Mouse (Mus musculus): ENCODE data around the gene Cct7.

The Cct7 gene

DNA sequence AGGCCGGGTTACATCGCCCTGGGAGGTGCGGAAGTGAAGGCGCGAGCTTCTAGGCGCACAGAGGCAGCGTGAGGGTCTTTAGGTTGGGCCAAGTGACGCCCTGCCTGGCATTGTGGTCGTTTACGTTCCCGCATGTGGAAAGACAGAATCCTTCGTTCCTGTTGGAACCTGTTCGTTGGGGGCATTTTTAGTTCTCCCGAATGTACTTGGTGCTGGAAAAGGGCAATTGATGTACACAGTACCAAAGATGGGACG lies 1.0 kb downstream of the Cct7 start:
- CTCF ChIA-PET, result interaction anchor here (0.6 kb wide), 1 partner anchor 173 kb away, joined by 4 read pairs; no protein-coding TSS in a partner anchor

DNA sequence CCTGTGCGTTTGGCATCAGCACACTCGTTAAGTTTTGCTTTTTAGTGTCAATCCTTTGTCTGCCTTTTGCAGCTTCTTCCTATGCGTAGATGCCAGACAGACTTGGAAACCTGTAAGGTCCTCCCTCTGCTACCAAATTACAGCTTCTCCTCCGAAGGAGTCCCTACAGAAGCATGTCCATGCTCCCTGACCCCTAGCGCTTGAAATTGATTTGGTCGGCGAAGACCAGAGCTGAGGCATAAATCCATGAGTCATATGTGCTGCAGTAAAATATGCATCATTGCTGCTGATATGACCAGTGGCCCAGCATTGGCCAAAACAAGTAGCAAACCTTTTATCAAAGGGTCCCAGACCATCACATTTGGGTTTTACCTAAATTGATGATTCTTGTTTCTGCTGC lies 1.5 kb downstream of the Cct7 start:
- CTCF ChIA-PET, result interaction anchor here (0.6 kb wide), 1 partner anchor 174 kb away, joined by 4 read pairs; no protein-coding TSS in a partner anchor

DNA sequence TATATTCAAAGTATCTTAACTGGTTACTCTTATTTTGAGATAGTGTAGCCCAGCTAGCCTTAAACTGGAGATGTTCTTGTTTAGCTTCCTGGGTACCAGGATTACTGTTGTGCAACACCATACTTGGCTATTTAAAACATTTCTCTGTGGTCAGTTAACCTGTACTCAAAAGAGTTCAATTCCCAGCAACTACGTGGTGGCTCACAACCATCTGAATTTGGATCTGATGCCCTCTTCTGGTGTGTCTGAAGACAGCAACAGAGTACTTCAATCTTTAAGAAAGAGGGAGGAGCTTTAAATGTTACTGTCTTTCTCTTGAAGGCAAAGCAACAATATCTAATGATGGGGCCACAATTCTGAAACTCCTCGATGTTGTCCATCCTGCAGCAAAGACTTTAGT lies 8.3 kb downstream of the Cct7 start:
- CTCF ChIA-PET, result interaction anchor here (0.5 kb wide), 1 partner anchor 1697 kb away, joined by 3 read pairs; no protein-coding TSS in a partner anchor

DNA sequence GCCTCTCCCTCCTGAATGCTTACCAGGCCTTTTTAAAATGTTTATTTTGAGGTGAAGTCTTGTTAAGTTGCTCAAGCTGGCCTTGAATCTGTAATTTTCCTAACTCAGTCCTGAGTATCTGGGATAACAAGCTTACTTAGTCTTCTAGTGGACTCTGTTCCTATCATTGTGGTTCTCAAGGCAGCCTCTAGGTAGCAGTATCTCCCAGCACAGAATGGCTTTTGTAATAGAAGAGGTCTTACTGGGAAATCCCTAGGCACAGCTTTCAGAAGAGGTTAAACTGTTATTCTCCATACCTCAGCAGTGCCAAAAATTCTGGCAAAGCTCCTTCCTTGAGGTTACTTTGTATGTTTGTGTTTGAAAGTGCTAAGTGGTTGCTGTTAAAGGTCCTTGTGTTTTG lies 14.1 kb downstream of the Cct7 start:
- CTCF ChIA-PET, result interaction anchor here (0.6 kb wide), 1 partner anchor 45 kb away, joined by 3 read pairs; no protein-coding TSS in a partner anchor

DNA sequence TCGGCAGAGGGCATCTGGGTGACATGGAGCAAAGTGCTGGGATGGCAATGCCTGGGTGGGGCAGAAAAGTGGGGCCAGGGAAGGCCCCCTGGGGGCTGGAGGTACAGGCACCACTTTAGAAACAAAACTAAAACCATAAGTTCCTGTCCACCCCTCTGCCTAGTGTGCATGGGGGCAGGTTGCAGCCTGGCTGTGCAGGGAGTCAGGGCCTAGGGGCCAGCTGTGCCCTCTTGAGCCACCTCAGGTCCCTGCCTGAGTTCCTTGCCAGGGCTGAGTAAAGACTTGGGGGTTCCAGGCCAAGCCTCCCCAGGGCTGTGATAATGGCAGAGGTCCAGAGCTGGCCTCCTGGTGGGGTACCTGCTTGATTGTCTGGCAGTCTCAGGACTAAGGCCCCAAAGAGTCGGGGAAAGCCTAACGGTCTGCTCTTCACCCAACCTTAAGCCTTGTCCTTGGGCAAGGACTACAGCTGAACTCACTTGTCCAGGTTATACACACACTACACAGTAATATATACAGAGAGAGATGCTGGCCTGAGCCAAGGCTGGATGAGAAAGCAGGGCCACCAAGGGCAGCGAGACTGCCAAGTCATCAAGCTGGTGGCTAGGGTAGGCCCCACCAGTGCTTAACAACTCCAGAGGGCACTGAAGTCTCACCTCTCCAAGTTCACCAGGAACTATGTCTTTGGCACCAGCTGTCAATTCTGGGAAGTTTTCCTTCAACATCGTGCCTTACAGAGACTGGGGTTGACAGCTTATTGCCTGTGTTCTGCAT lies 18.5 kb downstream of the Cct7 start:
- CTCF ChIA-PET, result no interaction called here

DNA sequence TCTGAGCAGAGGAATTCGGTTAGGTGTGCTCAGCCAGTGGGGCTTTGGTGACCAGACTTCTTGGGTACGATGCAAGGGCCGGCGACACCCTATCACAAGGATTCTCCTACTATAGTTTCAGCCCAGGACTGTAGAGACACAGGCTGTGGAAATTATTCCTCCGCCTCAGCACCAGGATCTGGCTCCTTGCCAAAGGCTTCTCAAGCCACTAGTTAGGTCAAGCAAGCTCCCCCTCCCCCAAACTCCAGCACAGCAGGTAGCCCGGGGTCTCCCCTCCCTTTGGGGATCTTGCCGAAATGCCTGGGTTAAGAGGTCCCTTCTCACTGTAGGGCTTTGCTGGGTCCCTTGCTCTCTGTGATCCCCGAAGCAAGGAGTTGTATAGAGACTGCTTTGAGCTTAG lies 20.6 kb downstream of the Cct7 start:
- CTCF ChIA-PET, result no interaction called here

DNA sequence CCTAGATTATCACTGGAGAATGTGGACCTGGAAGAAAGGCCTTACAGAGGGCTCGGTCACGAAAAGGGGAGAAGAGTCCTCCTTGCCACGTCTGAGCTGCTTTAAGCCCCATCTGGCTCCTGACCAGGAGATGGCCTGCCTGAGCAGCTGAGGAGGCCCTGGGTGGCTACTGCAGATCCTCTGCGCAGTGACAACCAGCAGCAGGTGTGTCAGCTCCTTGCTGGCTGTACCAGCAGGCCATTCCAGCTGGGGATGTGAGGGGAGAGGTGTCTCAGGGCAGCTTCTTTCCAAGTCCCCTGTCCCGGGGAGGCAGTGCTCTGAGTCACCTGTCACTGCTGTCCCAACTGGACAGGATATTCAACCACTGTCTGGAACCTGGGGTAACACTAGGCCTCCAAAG lies 21.2 kb downstream of the Cct7 start:
- CTCF ChIA-PET, result no interaction called here

DNA sequence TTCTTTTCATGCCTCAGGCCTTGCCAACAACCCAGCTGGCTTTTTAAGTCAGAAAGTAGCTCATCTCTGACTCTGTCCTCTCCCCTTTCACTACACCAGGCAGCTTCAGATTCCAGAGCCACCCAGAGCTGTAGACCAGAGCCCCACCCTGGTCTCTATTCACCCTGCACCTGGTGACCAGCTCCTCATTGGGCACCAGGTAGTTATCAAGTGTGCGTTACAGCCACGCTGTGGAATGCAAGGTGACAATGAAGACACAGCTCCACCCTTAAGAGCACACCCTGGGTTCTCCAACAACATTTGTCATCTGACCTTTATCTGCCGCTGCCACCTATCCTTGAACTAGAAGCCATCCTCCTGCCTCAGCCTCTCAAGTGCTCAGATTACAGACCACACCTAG lies 24.3 kb downstream of the Cct7 start:
- CTCF ChIA-PET, result no interaction called here

DNA sequence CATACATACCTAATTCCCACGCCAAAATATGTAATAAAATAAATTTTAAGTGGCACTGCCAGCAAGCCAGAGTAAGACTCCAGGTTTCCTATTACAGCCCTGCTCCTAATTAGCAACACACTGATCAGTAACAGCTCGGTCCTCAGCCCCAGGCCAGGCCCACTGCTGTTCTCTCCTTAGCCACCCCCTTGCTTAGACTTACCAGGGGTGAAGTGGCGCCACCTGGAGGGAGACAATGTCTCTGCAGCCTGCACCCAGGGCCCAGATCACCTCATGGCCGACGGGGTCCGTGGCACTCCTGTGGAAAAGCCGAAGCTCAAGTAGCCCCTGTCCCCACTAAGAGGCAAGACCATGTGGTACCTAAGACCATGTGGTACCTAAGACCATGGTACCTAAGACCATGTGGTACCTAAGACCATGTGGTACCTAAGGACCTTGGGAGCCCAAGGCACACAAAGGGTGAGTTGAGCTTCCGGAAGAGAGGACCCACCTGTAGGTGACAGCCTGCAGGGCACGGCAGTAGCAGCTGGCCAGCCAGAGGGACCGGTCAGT lies 26.1 kb downstream of the Cct7 start:
- CTCF ChIA-PET, result no interaction called here

DNA sequence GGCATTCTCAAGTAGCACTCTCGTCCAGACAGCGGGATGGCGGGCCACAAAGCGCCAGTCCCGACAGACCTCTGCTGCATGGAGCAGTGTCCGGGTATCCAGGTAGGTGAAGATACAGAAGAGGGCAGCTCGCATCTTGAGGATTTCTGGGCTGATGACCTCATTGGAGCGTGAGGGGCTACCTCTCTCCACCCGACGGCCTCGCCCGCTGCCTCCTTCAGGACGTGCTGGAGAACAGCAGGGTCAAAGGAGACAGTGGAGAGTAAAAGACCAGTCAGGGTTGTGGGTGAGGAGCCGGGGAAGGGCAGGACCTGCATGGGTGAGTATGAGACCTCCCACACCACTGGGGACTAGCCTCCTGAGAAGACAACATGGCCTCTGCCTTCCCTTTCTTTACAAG lies 27.1 kb downstream of the Cct7 start:
- CTCF ChIA-PET, result no interaction called here

DNA sequence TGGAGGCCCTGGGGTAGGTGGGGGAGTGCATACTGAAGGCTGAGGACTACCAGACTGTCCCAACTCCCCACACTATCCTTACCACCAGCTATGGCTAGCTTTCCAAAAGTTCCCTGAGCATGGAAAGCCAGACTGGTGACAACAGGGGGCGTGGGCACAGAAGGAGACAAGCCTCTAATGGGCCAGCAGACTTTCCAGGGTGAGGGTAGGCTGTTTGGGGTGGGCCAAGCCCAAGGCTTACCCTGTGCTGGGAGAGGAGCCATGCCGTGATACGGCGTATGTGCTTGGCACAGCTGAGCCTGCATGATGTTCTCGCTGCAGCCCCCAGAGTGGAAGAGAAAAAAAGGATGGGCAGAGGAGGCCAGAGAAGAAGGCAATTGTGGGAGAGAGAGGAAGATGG lies 28.7 kb downstream of the Cct7 start:
- CTCF ChIA-PET, result no interaction called here

DNA sequence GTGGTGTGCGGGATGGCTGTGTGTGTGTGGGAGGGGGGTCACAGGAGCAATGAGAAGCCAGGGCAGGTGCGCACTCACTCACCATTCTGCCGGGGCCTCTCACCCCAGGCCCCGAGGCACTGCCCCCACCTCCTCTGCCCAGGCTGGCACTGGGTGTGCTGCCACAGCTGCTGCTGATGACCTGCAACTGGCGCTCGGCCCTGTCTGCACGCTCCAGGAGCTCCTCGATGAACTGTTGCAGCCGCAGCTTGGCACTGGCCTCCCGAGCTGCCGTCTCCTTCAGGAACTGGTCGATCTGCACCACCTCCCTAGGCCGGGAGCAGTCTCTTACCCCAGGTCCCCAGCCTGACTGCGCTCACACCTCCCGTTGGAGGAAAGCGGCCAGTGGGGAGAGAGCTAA lies 29.4 kb downstream of the Cct7 start:
- CTCF ChIA-PET, result no interaction called here

DNA sequence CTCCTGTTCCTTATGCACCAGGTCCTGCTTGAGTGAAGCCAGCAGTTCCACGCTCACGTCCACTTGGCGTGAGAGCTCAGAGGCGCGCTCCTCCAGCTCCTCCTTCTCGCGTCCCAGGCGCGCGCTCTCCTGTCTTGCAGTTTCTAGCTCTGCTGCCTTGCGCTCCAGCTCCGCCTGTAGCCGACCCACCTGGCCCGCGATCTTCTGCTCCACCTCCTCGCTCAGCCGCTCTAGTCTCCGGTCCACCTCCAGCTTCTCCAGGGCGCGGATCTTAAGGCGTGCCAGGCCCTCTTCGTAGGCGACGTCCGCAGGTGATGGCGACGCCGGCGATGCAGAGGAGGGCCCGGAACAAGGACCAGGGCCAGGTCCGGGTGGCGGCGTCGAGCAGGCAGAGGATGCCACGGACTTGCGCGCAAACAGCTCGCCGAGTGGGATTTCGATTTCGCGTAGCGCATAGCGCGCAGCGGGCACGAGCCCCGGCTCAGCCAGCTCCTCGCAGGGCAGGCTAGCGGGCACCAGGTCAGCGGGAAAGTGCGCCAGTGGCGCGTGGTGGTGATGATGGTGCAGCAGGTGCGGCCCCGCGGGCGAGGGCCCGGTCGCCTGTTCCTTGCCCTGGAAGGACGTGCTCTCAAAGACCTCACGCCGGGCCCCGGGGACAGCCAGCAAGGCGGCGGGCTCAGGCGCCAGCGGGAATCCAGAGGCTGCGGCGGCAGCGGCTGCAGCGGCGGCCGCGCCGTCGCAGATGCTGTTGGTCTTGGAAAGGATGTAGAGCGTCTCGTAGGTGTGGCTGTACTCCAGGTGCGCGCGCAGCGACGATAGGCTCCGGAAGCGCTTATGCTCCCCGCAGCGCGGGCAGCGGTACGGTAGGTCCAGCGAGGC lies 32.8 kb downstream of the Cct7 start:
- CTCF ChIA-PET, result no interaction called here

DNA sequence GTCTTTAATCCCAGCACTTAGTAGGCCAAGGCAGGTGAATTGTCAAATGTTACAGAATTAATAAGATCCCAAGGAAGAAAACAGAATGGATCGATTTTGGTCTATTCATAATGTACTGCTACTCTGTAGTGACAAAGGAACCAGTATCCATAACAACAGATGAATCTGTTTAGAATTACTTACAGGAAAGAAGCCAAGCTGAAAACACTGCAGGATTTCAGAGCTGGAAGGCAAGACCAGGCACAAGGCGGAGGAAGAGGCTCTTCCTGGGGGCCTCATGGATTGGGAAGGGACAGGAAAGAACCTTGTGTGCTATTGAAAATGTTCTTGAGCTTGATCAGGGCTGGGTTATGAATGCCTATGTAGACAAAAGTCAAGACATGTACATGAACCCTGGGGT lies 34.4 kb downstream of the Cct7 start:
- CTCF ChIA-PET, result no interaction called here

DNA sequence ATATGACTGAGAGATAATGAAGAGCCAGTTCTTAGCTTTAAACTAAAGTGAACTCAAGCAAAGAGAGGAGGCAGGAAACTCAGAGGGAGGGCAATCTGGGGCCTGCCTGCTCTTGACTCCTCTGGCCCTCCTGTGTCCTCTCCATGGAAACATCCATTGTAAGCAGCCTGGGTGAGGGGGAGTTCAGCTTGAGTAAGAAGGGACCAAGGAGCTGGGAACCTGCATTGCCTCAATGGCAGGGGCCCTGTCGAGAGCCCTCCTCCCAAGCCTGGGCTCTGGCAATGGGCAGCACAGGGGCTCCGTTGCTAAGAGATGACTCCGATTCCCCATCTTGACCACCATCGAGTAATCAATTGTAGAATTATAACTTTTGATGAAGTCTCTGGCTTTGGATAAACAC lies 37.2 kb downstream of the Cct7 start:
- CTCF ChIA-PET, result no interaction called here

DNA sequence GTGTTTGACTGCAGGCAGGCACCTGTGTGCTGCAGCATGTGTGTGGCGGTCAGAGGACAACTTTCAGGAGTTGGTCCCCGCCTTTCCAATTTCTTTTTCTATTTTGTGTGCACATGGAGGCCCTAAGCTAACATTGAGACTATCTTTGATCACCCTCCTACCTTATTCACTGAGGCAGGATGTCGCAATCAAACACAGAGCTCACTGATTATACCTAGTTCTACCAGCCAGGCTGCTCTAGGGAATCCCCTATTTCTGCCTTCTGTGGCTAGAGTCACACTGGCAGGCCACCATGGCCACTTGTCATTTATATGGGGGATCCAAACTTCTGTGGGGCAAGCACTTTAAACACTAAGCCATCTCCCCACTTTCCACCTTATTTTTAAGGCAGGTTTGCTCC lies 38.4 kb downstream of the Cct7 start:
- CTCF ChIA-PET, result no interaction called here

DNA sequence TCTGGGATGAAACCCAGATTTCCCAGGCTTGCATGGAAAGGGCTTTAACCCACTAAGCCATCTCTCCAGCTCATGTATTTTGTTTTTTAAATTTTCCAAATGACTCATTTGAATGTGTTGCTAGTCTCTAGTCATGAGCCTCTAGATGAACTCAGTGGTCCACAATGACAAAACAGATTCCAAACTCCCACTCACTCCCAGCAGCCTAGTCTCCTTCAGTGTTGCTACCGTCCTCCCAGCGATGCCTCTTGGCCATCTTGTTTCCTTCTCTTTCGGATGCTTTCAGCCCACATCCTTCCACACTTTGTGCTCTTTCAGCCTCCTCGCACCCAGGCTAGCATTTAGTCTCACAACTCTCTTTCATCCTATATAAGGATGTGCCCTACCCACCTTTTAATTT lies 38.9 kb downstream of the Cct7 start:
- CTCF ChIA-PET, result no interaction called here

DNA sequence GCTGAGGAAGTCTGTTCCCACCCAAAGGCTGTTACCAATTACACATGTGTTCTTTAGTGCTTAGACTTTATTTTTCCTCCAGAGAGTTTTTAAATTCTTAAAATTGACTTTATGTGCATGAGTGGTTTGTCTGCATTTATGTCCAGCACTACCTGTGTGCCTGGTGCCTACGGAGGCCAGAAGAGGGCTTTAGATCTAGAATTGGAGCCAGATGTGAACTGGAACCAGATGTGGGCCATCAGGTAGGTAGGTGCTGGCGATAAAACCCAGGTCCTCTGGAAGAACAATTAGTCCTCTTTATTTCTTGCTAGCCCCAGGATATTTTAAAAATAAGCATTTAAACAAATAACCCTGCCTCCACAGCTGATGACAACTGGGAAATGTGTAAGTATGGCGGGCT lies 40.3 kb downstream of the Cct7 start:
- CTCF ChIA-PET, result no interaction called here

DNA sequence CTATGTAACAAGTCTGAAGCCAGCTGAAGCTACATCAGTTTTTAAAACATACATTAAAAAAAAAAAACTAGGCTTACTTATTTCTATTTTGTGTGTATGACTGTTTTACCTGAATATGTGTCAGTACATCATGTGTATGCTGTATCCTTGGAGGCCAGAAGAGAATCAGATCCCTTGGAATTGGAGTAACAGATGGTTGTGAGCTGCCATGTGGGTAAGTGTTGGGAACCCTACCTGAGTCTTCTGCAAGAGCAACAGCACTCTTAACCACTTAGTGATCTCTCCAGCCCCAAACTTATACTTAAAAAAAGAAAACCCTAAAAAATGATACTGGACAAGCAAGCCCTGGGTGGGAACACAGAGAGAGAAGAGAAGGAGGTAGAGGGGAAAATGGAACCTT lies 45.7 kb downstream of the Cct7 start:
- CTCF ChIA-PET, result no interaction called here

DNA sequence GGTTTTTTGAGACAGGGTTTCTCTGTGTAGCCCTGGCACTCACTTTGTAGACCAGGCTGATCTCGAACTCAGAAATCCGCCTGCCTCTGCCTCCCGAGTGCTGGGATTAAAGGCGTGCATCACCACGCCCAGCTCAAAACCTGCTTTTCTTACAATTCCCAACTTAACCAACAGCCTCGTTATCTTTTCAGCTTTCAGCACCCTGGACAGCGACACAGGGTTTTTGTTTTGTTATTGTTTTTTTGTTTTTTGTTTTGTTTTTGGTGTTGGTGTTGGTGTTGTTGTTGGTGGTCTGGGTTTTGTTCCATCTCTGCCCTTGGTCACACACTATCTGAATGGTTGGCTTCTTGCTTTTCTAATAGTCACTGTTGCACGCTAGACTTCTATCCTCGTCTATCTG lies 46.8 kb downstream of the Cct7 start:
- CTCF ChIA-PET, result no interaction called here

DNA sequence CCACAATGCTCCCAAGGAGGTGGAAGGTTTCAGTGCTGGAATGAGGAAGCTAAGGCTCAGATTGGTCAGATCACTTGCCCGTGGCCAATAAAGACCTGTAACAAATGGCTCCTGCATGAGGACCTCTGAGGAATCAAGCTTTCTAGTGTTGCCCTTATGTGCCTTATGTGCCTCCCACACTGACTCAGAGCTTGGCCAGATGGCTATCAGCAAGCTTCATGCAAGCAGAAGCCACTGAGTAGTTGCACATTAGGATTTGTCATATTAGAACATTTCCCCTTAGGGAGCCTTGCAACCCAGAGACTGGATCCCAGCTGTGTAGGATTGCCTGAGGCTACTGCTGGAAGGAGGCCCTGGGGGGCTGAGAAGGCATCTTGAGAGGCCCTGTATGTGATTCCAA lies 49.1 kb downstream of the Cct7 start:
- CTCF ChIA-PET, result no interaction called here

DNA sequence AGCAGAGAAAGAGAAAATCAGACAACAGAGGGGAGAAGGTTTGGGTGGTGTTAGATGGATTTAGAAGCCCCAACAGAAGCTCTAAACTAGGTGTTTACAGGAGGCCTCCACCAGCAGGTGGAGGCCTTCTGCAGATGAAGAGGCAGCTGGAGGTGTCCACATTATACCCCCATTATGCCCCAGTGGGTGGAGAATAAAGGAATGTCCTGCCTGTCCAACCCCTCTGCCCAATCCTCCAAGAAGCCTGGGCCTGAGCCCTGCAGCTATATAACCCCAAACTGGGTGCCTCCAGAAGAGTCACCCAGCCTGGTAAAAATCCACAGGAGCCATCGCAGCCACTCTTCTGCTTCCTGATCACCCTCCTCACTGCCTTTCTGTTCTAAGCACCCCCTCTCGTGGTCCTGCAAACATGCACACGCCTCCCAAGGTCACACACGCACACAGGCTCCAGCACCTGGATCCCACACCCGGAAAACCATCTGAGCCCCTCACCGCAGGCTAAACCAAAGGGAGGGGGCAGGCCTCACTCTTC lies 50.3 kb downstream of the Cct7 start:
- CTCF ChIA-PET, result no interaction called here

Measured in spleen, embryonic (tissue).